Mouse (Mus musculus) spleen, adult 2 months (tissue): ENCODE measurements around the gene Gpr141.

Source experiments
- CTCF ChIP-seq: fragments of 200-500 bp; IDR thresholded peaks from 2 replicates; pipeline ENCODE4 v1.5.1; 2011; ENCODE audit warnings: mild to moderate bottlenecking, inconsistent platforms; ENCODE audit not compliant: insufficient read depth, insufficient read length, insufficient replicate concordance; ENCODE audit errors: extremely low read depth
- POLR2A ChIP-seq: fragments of 200-500 bp; IDR thresholded peaks from 2 replicates; pipeline ENCODE4 v1.6.1; 2011; ENCODE audit warnings: low read depth, low read length, inconsistent platforms

- TF ChIP-seq POLR2A: no peak
- TF ChIP-seq CTCF: no peak
Observed at GRCm38 (mm10) chr13:19770163-19770562, 53.9 kb downstream of the Gpr141 start.
